Mouse (Mus musculus): ENCODE measurements around the gene Ubald1. TPM values are rescaled to one million over a fixed set of nuclear protein-coding genes. Genes with fewer than 3 reads are reported as not detected.

Gene Ubald1
- polyA plus RNA-seq (2015; fragmentation: Illumina TruSeq; extraction: RNeasy Lipid Tissue Mini Kit (QIAGEN cat#74804); ENCODE audit: low read depth, low replicate concordance) = 113 TPM

DNA sequence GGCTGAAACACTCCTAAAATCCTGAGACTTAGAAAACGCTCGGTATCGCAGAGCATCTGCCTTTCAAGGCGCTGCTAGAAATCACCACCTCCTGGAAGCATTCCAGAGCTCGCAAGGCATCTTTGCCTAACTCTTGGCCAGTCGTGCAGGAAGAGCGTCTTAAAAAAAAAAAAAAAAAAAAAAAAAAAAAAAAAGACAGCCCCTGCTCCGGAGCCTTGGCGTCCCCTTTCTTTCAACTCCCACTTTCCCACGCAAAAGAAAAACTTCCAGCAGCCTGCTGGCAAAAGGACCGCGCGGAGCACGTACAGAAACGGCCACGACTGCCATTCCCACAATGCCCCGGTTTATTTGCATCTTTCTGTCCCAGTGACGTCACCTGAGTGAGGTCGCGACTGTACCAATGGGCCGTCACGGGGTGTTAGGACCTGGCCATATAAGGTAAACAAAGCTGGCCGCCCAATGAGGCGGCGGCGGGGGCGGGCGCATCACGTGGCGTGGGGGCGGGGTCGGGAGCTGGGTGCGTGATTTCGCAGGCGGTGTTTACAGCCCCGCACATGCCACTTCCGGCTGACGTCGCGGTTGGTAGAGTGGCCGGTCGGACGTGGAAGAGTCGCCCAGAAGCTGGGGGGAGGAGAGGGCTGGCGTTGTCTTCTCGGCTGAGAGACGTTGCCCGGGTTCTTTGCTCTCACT lies at the start of gene Ubald1:
Ubald1 (minus strand) TSS at position 180 of the 690 bp plus-strand sequence.

DNA sequence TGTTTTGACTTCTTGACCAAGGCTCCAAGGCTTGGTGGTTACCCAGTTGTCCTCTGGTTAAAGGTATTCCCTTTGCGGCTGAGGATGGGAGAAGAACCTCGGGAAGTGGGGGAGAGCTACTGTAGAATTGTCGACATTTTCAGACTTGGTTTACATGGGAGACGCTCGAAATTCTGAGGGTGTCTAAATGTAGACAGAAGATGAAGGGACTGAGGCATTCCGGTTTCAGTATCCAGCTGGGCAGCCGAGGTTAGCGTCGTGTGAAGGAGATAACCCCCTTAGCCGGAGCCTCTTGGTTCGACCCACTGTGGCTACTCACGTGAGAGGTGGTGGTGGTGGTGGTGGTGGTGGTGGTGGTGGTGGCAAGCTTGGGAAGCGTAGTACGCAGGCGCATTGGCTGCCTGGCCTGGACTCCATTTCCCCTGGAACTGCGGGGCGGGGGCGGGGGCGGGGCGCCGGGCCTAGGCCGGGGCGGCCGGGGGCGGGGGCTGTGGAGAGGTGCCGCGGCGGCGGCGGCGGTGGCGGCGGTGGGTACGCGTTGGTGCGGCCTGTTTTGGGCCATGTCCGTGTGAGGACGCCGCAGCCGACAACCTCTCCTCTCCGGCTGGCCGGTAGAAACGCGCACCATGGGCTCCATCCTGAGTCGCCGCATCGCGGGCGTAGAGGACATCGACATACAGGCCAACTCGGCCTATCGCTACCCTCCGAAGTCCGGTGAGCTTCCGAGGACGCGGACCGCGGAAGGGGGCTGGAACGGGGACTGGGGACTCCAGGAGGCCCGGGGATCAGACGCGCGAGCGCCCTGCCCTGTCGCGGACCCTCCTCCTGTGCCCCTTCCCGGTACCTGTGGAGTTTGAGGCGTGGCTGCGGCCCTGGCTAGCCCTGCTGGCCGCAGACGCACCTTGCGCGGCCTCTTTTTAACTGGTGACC lies 5.9 kb upstream of the Ubald1 start, which contains the start of gene Mgrn1:
Mgrn1 (plus strand) TSS at position 490 of the 930 bp plus-strand sequence.

DNA sequence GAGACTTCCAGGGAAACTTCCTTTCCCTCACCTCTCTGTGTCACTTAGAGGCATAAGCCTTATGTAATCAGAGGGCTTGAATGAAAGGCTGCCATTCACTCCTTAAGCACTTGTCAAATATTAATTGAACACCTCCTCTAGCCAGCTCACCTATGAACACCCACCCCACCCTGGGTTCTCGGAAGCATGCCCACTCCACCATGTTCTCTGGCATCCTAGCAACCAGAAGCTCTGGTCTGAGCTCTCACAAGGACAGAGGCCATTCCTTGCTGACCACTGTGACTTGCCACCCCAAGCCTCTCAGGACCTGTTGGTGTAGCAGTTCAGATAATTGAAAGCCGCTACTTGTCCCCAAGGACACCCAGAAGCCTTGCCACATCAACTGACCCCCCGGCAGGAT lies 44.9 kb downstream of the Ubald1 start, which contains the start of gene 4930562C15Rik:
4930562C15Rik (plus strand) TSS at position 226 of the 400 bp plus-strand sequence.

Other genes with a start within 250 kb of the Ubald1 start
- 9.1 TPM for gene Vasn, start 240.4 kb downstream of the Ubald1 start, polyA plus RNA-seq (2015; fragmentation: Illumina TruSeq; extraction: RNeasy Lipid Tissue Mini Kit (QIAGEN cat#74804); ENCODE audit: low read depth, low replicate concordance)
- gene Dnaja3, start 240.3 kb downstream of the Ubald1 start, polyA plus RNA-seq (2015; fragmentation: Illumina TruSeq; extraction: RNeasy Lipid Tissue Mini Kit (QIAGEN cat#74804); ENCODE audit: low read depth, low replicate concordance) = 62.1 TPM
- gene Coro7, start 200.5 kb downstream of the Ubald1 start, polyA plus RNA-seq (2015; fragmentation: Illumina TruSeq; extraction: RNeasy Lipid Tissue Mini Kit (QIAGEN cat#74804); ENCODE audit: low read depth, low replicate concordance) = 38.0 TPM
- 23.5 TPM for gene Nmral1, start 161.0 kb downstream of the Ubald1 start, polyA plus RNA-seq (2015; fragmentation: Illumina TruSeq; extraction: RNeasy Lipid Tissue Mini Kit (QIAGEN cat#74804); ENCODE audit: low read depth, low replicate concordance)
- 126 TPM for gene Hmox2, start 154.0 kb downstream of the Ubald1 start, polyA plus RNA-seq (2015; fragmentation: Illumina TruSeq; extraction: RNeasy Lipid Tissue Mini Kit (QIAGEN cat#74804); ENCODE audit: low read depth, low replicate concordance)
- 251 TPM for gene Cdip1, start 90.0 kb downstream of the Ubald1 start, polyA plus RNA-seq (2015; fragmentation: Illumina TruSeq; extraction: RNeasy Lipid Tissue Mini Kit (QIAGEN cat#74804); ENCODE audit: low read depth, low replicate concordance)
- gene 4930562C15Rik, start 44.9 kb downstream of the Ubald1 start, polyA plus RNA-seq (2015; fragmentation: Illumina TruSeq; extraction: RNeasy Lipid Tissue Mini Kit (QIAGEN cat#74804); ENCODE audit: low read depth, low replicate concordance) = not detected
- gene Mgrn1, start 5.9 kb upstream of the Ubald1 start, polyA plus RNA-seq (2015; fragmentation: Illumina TruSeq; extraction: RNeasy Lipid Tissue Mini Kit (QIAGEN cat#74804); ENCODE audit: low read depth, low replicate concordance) = 154 TPM
- gene Nudt16l1, start 58.4 kb upstream of the Ubald1 start, polyA plus RNA-seq (2015; fragmentation: Illumina TruSeq; extraction: RNeasy Lipid Tissue Mini Kit (QIAGEN cat#74804); ENCODE audit: low read depth, low replicate concordance) = 68.0 TPM
- gene Anks3, start 83.9 kb upstream of the Ubald1 start, polyA plus RNA-seq (2015; fragmentation: Illumina TruSeq; extraction: RNeasy Lipid Tissue Mini Kit (QIAGEN cat#74804); ENCODE audit: low read depth, low replicate concordance) = 43.4 TPM
- gene Sept12, start 117.5 kb upstream of the Ubald1 start, polyA plus RNA-seq (2015; fragmentation: Illumina TruSeq; extraction: RNeasy Lipid Tissue Mini Kit (QIAGEN cat#74804); ENCODE audit: low read depth, low replicate concordance) = not detected
- gene Smim22, start 127.0 kb upstream of the Ubald1 start, polyA plus RNA-seq (2015; fragmentation: Illumina TruSeq; extraction: RNeasy Lipid Tissue Mini Kit (QIAGEN cat#74804); ENCODE audit: low read depth, low replicate concordance) = not detected
- gene Rogdi, start 133.2 kb upstream of the Ubald1 start, polyA plus RNA-seq (2015; fragmentation: Illumina TruSeq; extraction: RNeasy Lipid Tissue Mini Kit (QIAGEN cat#74804); ENCODE audit: low read depth, low replicate concordance) = 230 TPM
- gene Glyr1, start 169.5 kb upstream of the Ubald1 start, polyA plus RNA-seq (2015; fragmentation: Illumina TruSeq; extraction: RNeasy Lipid Tissue Mini Kit (QIAGEN cat#74804); ENCODE audit: low read depth, low replicate concordance) = 168 TPM
- gene Ubn1, start 169.7 kb upstream of the Ubald1 start, polyA plus RNA-seq (2015; fragmentation: Illumina TruSeq; extraction: RNeasy Lipid Tissue Mini Kit (QIAGEN cat#74804); ENCODE audit: low read depth, low replicate concordance) = 24.7 TPM